In genomic region chr11:115278176-115278575, GRCm38 (mm10) we compare ENCODE assay signal across 11 mouse cellular contexts. TPM values are rescaled to one million over a fixed set of nuclear protein-coding genes. Genes with fewer than 3 reads are reported as not detected.
DNase-seq lines count a peak whose midpoint lies in the region; ATAC-seq and TF ChIP-seq lines count a peak whose summit lies in the region.
"Had no signal": no experiment of that assay in that cellular context is flagged by ENCODE, and none has a peak within 500 bp of the region (broad histone marks: within the 10 kb centered on the region; RNA-seq: fewer than 3 reads in every experiment).

No protein-coding gene starts in this region.

- ATAC-seq in heart, embryonic 15.5 days (replicated peaks; ENCODE audit: insufficient number of reproducible peaks, insufficient read depth, low FRiP score, low read depth): no peak
- ATAC-seq in forebrain, embryonic 13.5 days: no peak
- no peak for ATAC-seq in liver, embryonic 12.5 days
- ATAC-seq in inflammation-experienced regulatory T-cells, adult 6 months: no peak

- 72% methylated on average over 6 of the region's 6 CpGs for WGBS in heart, embryonic 15.5 days
- 77% methylated on average over 6 of the region's 6 CpGs for WGBS in heart, adult 2 months
- WGBS in forebrain, embryonic 13.5 days: 75% methylated on average over 6 of the region's 6 CpGs
- 68% methylated on average over 6 of the region's 6 CpGs for WGBS in liver, embryonic 12.5 days (ENCODE audit: insufficient replicate concordance)

- no peak for TF ChIP-seq POLR2A in heart, adult 2 months (IDR thresholded peaks at IDR 0.05; ENCODE audit: insufficient read depth, low read depth, low read length)

- no peak for TF ChIP-seq CTCF in heart, adult 2 months (IDR thresholded peaks at IDR 0.05)
- TF ChIP-seq CTCF in C2C12 (IDR thresholded peaks at IDR 0.05; ENCODE audit: control insufficient read depth, insufficient read depth, insufficient read length): no peak

- no peak overlapping the region for H3K27ac ChIP-seq in heart, embryonic 15.5 days
- H3K27ac ChIP-seq in heart, adult 2 months: no peak overlapping the region
- H3K27ac ChIP-seq in forebrain, embryonic 13.5 days: no peak overlapping the region
- peak overlapping the region; percentile 83; the same call in 1 of the 2 replicates for H3K27ac ChIP-seq in liver, embryonic 12.5 days

- no peaks in the 10 kb centered on the region for H3K79me2 ChIP-seq in heart, adult 2 months (replicated peaks; ENCODE audit: control insufficient read depth, insufficient read depth, low read length)
- no peaks in the 10 kb centered on the region for H3K79me2 ChIP-seq in C2C12 (ENCODE audit: control insufficient read depth, insufficient read depth)

- peak overlapping the region; percentile 72 for H3K4me3 ChIP-seq in heart, embryonic 15.5 days
- H3K4me3 ChIP-seq in heart, adult 2 months: no peak overlapping the region
- peak overlapping the region; percentile 56 for H3K4me3 ChIP-seq in C2C12 (ENCODE audit: insufficient read depth, poor library complexity, severe bottlenecking)
- H3K4me3 ChIP-seq in forebrain, embryonic 13.5 days: no peak overlapping the region
- H3K4me3 ChIP-seq in liver, embryonic 12.5 days: peak overlapping the region; percentile 68

- DNase-seq in heart, adult 2 months: no peak
- DNase-seq in cerebellum, postnatal 14 days: no peak
- DNase-seq in urinary bladder, postnatal 25 days (ENCODE audit: low spot score): no peak
- DNase-seq: kidney, adult 11 months; lung, postnatal 14 days; thymus, adult 18-20 months had no signal

- H3K36me3 ChIP-seq in heart, embryonic 15.5 days: no peaks in the 10 kb centered on the region
- H3K36me3 ChIP-seq in heart, adult 2 months (ENCODE audit: control insufficient read depth, insufficient read depth, low read length): no peaks in the 10 kb centered on the region
- no peaks in the 10 kb centered on the region for H3K36me3 ChIP-seq in C2C12 (ENCODE audit: control insufficient read depth, insufficient read depth)
- no peaks in the 10 kb centered on the region for H3K36me3 ChIP-seq in forebrain, embryonic 13.5 days (ENCODE audit: poor library complexity, severe bottlenecking)
- H3K36me3 ChIP-seq in liver, embryonic 12.5 days: no peaks in the 10 kb centered on the region

- intact Hi-C loops in heart, adult 2 months (cut with DNase I): loop anchor here (5.0 kb wide), 1 partner anchor 134 kb away; no protein-coding TSS in a partner anchor

- H3K79me3 ChIP-seq in C2C12 (ENCODE audit: low read depth): no peaks in the 10 kb centered on the region

- H3K4me1 ChIP-seq in heart, embryonic 15.5 days (replicated peaks): peaks cover 23% of the 10 kb centered on the region
- H3K4me1 ChIP-seq in heart, adult 2 months (ENCODE audit: control insufficient read depth, insufficient read depth, low read length): peaks cover 1% of the 10 kb centered on the region
- peaks cover 26% of the 10 kb centered on the region for H3K4me1 ChIP-seq in forebrain, embryonic 13.5 days
- peaks cover 71% of the 10 kb centered on the region for H3K4me1 ChIP-seq in liver, embryonic 12.5 days

- H3K4me2 ChIP-seq in heart, embryonic 15.5 days: peak overlapping the region; percentile 74
- H3K4me2 ChIP-seq in forebrain, embryonic 13.5 days: peak overlapping the region; percentile 71
- peak overlapping the region; percentile 90 for H3K4me2 ChIP-seq in liver, embryonic 12.5 days

- no peaks in the 10 kb centered on the region for H3K27me3 ChIP-seq in heart, embryonic 15.5 days
- H3K27me3 ChIP-seq in heart, adult 2 months (ENCODE audit: control insufficient read depth, insufficient read depth, low read length): no peaks in the 10 kb centered on the region
- H3K27me3 ChIP-seq in C2C12 (ENCODE audit: control insufficient read depth, insufficient read depth, insufficient read length): no peaks in the 10 kb centered on the region
- no peaks in the 10 kb centered on the region for H3K27me3 ChIP-seq in forebrain, embryonic 13.5 days
- H3K27me3 ChIP-seq in liver, embryonic 12.5 days (replicated peaks): no peaks in the 10 kb centered on the region

- H3ac ChIP-seq in C2C12 (ENCODE audit: control insufficient read depth, insufficient read length, low read depth): no peak overlapping the region

- no peak overlapping the region for H3K9ac ChIP-seq in heart, embryonic 15.5 days
- no peak overlapping the region for H3K9ac ChIP-seq in heart, adult 2 months (ENCODE audit: low read depth, low read length)
- H3K9ac ChIP-seq in forebrain, embryonic 13.5 days: no peak overlapping the region
- H3K9ac ChIP-seq in liver, embryonic 12.5 days: peak overlapping the region; percentile 71; the same call in 1 of the 2 replicates

- no peaks in the 10 kb centered on the region for H3K9me3 ChIP-seq in heart, embryonic 15.5 days (replicated peaks)
- H3K9me3 ChIP-seq in forebrain, embryonic 13.5 days (replicated peaks): no peaks in the 10 kb centered on the region
- H3K9me3 ChIP-seq in liver, embryonic 12.5 days (replicated peaks): no peaks in the 10 kb centered on the region

- TF ChIP-seq EP300 in heart, adult 2 months (IDR thresholded peaks at IDR 0.05; ENCODE audit: insufficient read depth, low read depth, low read length): no peak

TF ChIP-seq in C2C12, 6 proteins besides CTCF, POLR2A, EP300 and RAD21:
- no peak for TF ChIP-seq MYOG (IDR thresholded peaks at IDR 0.05; ENCODE audit: control insufficient read depth, extremely low read depth, insufficient read length)
- no peak for TF ChIP-seq FOSL1 (IDR thresholded peaks at IDR 0.05; ENCODE audit: insufficient read depth, low read length, poor library complexity, severe bottlenecking)
- no peak for TF ChIP-seq MYOD1 (IDR thresholded peaks at IDR 0.05; ENCODE audit: control insufficient read depth, insufficient read length, low read depth)
- TF ChIP-seq MAX (IDR thresholded peaks at IDR 0.05): no peak
- no peak for TF ChIP-seq USF1 (IDR thresholded peaks at IDR 0.05; ENCODE audit: low read depth)
- TF ChIP-seq CEBPB (IDR thresholded peaks at IDR 0.05; ENCODE audit: low read depth): no peak

RNA-seq across cellular contexts. Expression of gene Fdxr, which starts 1.3 kb away (rescaled TPM):
- 10.5 and 12.4 TPM in 2 replicates for polyA plus RNA-seq in heart, embryonic 15.5 days (2015; fragmentation: Nextera tagmentation; extraction: Ambion mirVana)
- total RNA-seq in heart, adult 2 months (2021): 1 to 10 TPM; 7.1 to 8.8 TPM
- polyA plus RNA-seq in heart, adult 2 months (2012; rRNA removed): 8.4 and 8.7 TPM in 2 replicates
- polyA plus RNA-seq in C2C12 (2012; fragmentation: generic; extraction: Trizol): 10.7 TPM
- 19.7 and 20.5 TPM in 2 replicates for polyA plus RNA-seq in forebrain, embryonic 13.5 days (2015; fragmentation: Nextera tagmentation; extraction: Ambion mirVana)
- 17.1 and 17.8 TPM in 2 replicates for polyA plus RNA-seq in liver, embryonic 12.5 days (2016; fragmentation: Nextera tagmentation; extraction: Ambion mirVana)
- 10 to 100 TPM; 20.6 to 26.2 (median 23.7) TPM for polyA plus RNA-seq in inflammation-experienced regulatory T-cells, adult 6 months (2017; shearing (Covaris generic))

RNA-seq across cellular contexts. Expression of gene Grin2c, which starts 11.1 kb away (rescaled TPM):
- polyA plus RNA-seq in heart, embryonic 15.5 days (2015; fragmentation: Nextera tagmentation; extraction: Ambion mirVana): 0.10 and 0.16 TPM in 2 replicates
- under 1 TPM; 0.25 to 0.26 TPM for total RNA-seq in heart, adult 2 months (2021)
- 1.6 and 2.0 TPM in 2 replicates for polyA plus RNA-seq in heart, adult 2 months (2012; rRNA removed)
- not detected for polyA plus RNA-seq in C2C12 (2012; fragmentation: generic; extraction: Trizol)
- polyA plus RNA-seq in forebrain, embryonic 13.5 days (2015; fragmentation: Nextera tagmentation; extraction: Ambion mirVana): 0.04 TPM in 1 of 2 replicates, not detected in the other
- polyA plus RNA-seq in liver, embryonic 12.5 days (2016; fragmentation: Nextera tagmentation; extraction: Ambion mirVana): 0.51 and 0.62 TPM in 2 replicates
- not detected for polyA plus RNA-seq in inflammation-experienced regulatory T-cells, adult 6 months (2017; shearing (Covaris generic))

RNA-seq across cellular contexts. Expression of gene Fads6, which starts 19.3 kb away (rescaled TPM):
- polyA plus RNA-seq in heart, embryonic 15.5 days (2015; fragmentation: Nextera tagmentation; extraction: Ambion mirVana): 0.55 and 0.67 TPM in 2 replicates
- total RNA-seq in heart, adult 2 months (2021): 1 to 10 TPM; 1.6 to 1.8 TPM
- polyA plus RNA-seq in heart, adult 2 months (2012; rRNA removed): 1.9 and 2.0 TPM in 2 replicates
- 0.21 TPM for polyA plus RNA-seq in C2C12 (2012; fragmentation: generic; extraction: Trizol)
- 0.23 and 0.39 TPM in 2 replicates for polyA plus RNA-seq in forebrain, embryonic 13.5 days (2015; fragmentation: Nextera tagmentation; extraction: Ambion mirVana)
- 2.2 and 2.4 TPM in 2 replicates for polyA plus RNA-seq in liver, embryonic 12.5 days (2016; fragmentation: Nextera tagmentation; extraction: Ambion mirVana)
- 1 to 10 TPM in 1 of 3 experiments, under 1 TPM in 2; 0.62 to 1.1 (median 0.78) TPM for polyA plus RNA-seq in inflammation-experienced regulatory T-cells, adult 6 months (2017; shearing (Covaris generic))

RNA-seq across cellular contexts. Expression of gene Otop2, which starts 28.8 kb away (rescaled TPM):
- polyA plus RNA-seq in heart, embryonic 15.5 days (2015; fragmentation: Nextera tagmentation; extraction: Ambion mirVana): 0.08 TPM in 1 of 2 replicates, not detected in the other
- not detected for total RNA-seq in heart, adult 2 months (2021)
- polyA plus RNA-seq in heart, adult 2 months (2012; rRNA removed): not detected in 2 replicates
- polyA plus RNA-seq in C2C12 (2012; fragmentation: generic; extraction: Trizol): not detected
- not detected in 2 replicates for polyA plus RNA-seq in forebrain, embryonic 13.5 days (2015; fragmentation: Nextera tagmentation; extraction: Ambion mirVana)
- polyA plus RNA-seq in liver, embryonic 12.5 days (2016; fragmentation: Nextera tagmentation; extraction: Ambion mirVana): not detected in 2 replicates
- polyA plus RNA-seq in inflammation-experienced regulatory T-cells, adult 6 months (2017; shearing (Covaris generic)): not detected

RNA-seq across cellular contexts. Expression of gene Ush1g, which starts 43.7 kb away (rescaled TPM):
- 0.11 and 0.29 TPM in 2 replicates for polyA plus RNA-seq in heart, embryonic 15.5 days (2015; fragmentation: Nextera tagmentation; extraction: Ambion mirVana)
- total RNA-seq in heart, adult 2 months (2021): under 1 TPM in 1 of 2 experiments, not detected in 1; 0.07 TPM
- 0.10 and 0.18 TPM in 2 replicates for polyA plus RNA-seq in heart, adult 2 months (2012; rRNA removed)
- 0.01 TPM for polyA plus RNA-seq in C2C12 (2012; fragmentation: generic; extraction: Trizol)
- not detected in 2 replicates for polyA plus RNA-seq in forebrain, embryonic 13.5 days (2015; fragmentation: Nextera tagmentation; extraction: Ambion mirVana)
- 0.25 and 0.32 TPM in 2 replicates for polyA plus RNA-seq in liver, embryonic 12.5 days (2016; fragmentation: Nextera tagmentation; extraction: Ambion mirVana)
- polyA plus RNA-seq in inflammation-experienced regulatory T-cells, adult 6 months (2017; shearing (Covaris generic)): not detected

Comparison
In these comparisons a context has a peak if more than half of its experiments do, and no peak if none do; other contexts are left out.
1. H3K4me3 ChIP-seq: peak in heart, embryonic 15.5 days (single experiment), C2C12 (single experiment) and liver, embryonic 12.5 days (single experiment); none in heart, adult 2 months (single experiment) and forebrain, embryonic 13.5 days (single experiment).
2. Peak in every context shown above with its lines, with median percentiles within 50 percentile points of each other: H3K4me2 ChIP-seq.